ENCODE assay signal across 9 mouse cellular contexts in the genomic region with DNA sequence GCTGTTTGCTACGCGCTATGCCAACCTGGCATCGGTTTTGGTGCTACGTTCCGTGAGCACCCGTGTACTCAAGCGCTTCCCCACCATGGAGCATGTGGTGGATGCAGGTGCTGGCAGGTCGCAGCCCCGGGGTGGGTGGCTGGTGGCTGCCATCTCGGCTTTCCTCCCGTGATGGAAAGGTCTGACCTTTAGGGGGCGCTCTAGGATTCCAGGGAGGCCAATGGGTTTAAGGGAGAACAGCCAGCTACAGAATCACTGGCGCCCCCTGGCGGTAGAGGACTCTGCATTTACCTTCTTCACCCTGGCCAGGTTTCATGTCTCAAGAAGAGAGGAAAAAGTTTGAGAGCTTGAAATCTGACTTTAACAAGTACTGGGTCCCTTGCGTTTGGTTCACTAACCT. TPM values are rescaled to one million over a fixed set of nuclear protein-coding genes. Genes with fewer than 3 reads are reported as not detected.
DNase-seq lines count a peak whose midpoint lies in the region; ATAC-seq and TF ChIP-seq lines count a peak whose summit lies in the region.
"Had no signal": no experiment of that assay in that cellular context is flagged by ENCODE, and none has a peak within 500 bp of the region (broad histone marks: within the 10 kb centered on the region; RNA-seq: fewer than 3 reads in every experiment).

No protein-coding gene starts in this region.

- DNase-seq in midbrain, embryonic 14.5 days: peak; percentile 79
- DNase-seq in brain, embryonic 14.5 days (ENCODE audit: low read depth): peak; percentile 73
- DNase-seq in fibroblast of lung, adult 2 months (ENCODE audit: low read depth): peak; percentile 47
- peak; percentile 83 for DNase-seq in liver, embryonic 13.5 days
- DNase-seq in retina, postnatal 7 days (ENCODE audit: low read depth, low spot score): peak; percentile 79
- DNase-seq in urinary bladder, adult 2 months (ENCODE audit: low spot score): peak; percentile 84

- H3K27me3 ChIP-seq in midbrain, embryonic 14.5 days (ENCODE audit: control insufficient read depth, insufficient read depth, low read length): no peaks in the 10 kb centered on the region
- H3K27me3 ChIP-seq in midbrain, embryonic 13.5 days: peaks cover 6% of the 10 kb centered on the region; the same call in 1 of the 2 replicates
- H3K27me3 ChIP-seq in intestine, embryonic 15.5 days (replicated peaks): no peaks in the 10 kb centered on the region
- peaks cover 16% of the 10 kb centered on the region for H3K27me3 ChIP-seq in liver, embryonic 13.5 days
- H3K27me3 ChIP-seq: heart, embryonic 15.5 days had no signal

- no peak for ATAC-seq in midbrain, embryonic 14.5 days (ENCODE audit: low FRiP score, low TSS enrichment)
- ATAC-seq in midbrain, embryonic 13.5 days: no peak
- ATAC-seq in intestine, embryonic 15.5 days: peak; percentile 9; the same call in 1 of the 2 replicates
- ATAC-seq in liver, embryonic 13.5 days (ENCODE audit: low read depth): peak; percentile 25; the same call in 1 of the 2 replicates

- H3K27ac ChIP-seq in midbrain, embryonic 14.5 days (replicated peaks; ENCODE audit: low read depth, low read length): no peak overlapping the region
- H3K27ac ChIP-seq in midbrain, embryonic 13.5 days: no peak overlapping the region
- no peak overlapping the region for H3K27ac ChIP-seq in intestine, embryonic 15.5 days
- H3K27ac ChIP-seq in liver, embryonic 13.5 days: no peak overlapping the region
- H3K27ac ChIP-seq: heart, embryonic 15.5 days had no signal

- no peaks in the 10 kb centered on the region for H3K4me1 ChIP-seq in midbrain, embryonic 14.5 days (ENCODE audit: control insufficient read depth, insufficient read depth, low read length)
- no peaks in the 10 kb centered on the region for H3K4me1 ChIP-seq in midbrain, embryonic 13.5 days (replicated peaks)
- H3K4me1 ChIP-seq in intestine, embryonic 15.5 days (replicated peaks): no peaks in the 10 kb centered on the region
- H3K4me1 ChIP-seq in liver, embryonic 13.5 days (replicated peaks): 0 out of 2 replicates have a peak, but pooled peaks cover 3% of the 10 kb centered on the region
- H3K4me1 ChIP-seq: heart, embryonic 15.5 days had no signal

- WGBS in midbrain, embryonic 14.5 days: 28% methylated on average over 15 of the region's 15 CpGs
- WGBS in midbrain, embryonic 13.5 days: 32% methylated on average over 15 of the region's 15 CpGs
- WGBS in intestine, embryonic 15.5 days: 33% methylated on average over 15 of the region's 15 CpGs
- WGBS in liver, embryonic 13.5 days (ENCODE audit: insufficient replicate concordance): 35% methylated on average over 15 of the region's 15 CpGs

- H3K9me3 ChIP-seq in midbrain, embryonic 14.5 days (ENCODE audit: control insufficient read depth, low read length): no peaks in the 10 kb centered on the region
- no peaks in the 10 kb centered on the region for H3K9me3 ChIP-seq in midbrain, embryonic 13.5 days
- H3K9me3 ChIP-seq in intestine, embryonic 15.5 days: no peaks in the 10 kb centered on the region
- H3K9me3 ChIP-seq in liver, embryonic 13.5 days (replicated peaks): no peaks in the 10 kb centered on the region
- H3K9me3 ChIP-seq: heart, embryonic 15.5 days had no signal

- no peak overlapping the region for H3K4me3 ChIP-seq in midbrain, embryonic 14.5 days (replicated peaks; ENCODE audit: low read depth, low read length)
- H3K4me3 ChIP-seq in midbrain, embryonic 13.5 days (replicated peaks): no peak overlapping the region
- no peak overlapping the region for H3K4me3 ChIP-seq in intestine, embryonic 15.5 days (replicated peaks)
- no peak overlapping the region for H3K4me3 ChIP-seq in liver, embryonic 13.5 days (replicated peaks)
- H3K4me3 ChIP-seq: heart, embryonic 15.5 days had no signal

- H3K36me3 ChIP-seq in midbrain, embryonic 14.5 days (ENCODE audit: control insufficient read depth, insufficient read depth, low read length): peaks cover 28% of the 10 kb centered on the region
- H3K36me3 ChIP-seq in midbrain, embryonic 13.5 days: peaks cover 29% of the 10 kb centered on the region
- peaks cover 8% of the 10 kb centered on the region for H3K36me3 ChIP-seq in intestine, embryonic 15.5 days
- peaks cover 23% of the 10 kb centered on the region for H3K36me3 ChIP-seq in liver, embryonic 13.5 days

- no peak overlapping the region for H3K9ac ChIP-seq in midbrain, embryonic 14.5 days (replicated peaks; ENCODE audit: low read length)
- no peak overlapping the region for H3K9ac ChIP-seq in midbrain, embryonic 13.5 days (replicated peaks)
- no peak overlapping the region for H3K9ac ChIP-seq in intestine, embryonic 15.5 days
- H3K9ac ChIP-seq in liver, embryonic 13.5 days: no peak overlapping the region
- H3K9ac ChIP-seq: heart, embryonic 15.5 days had no signal

- no peak for TF ChIP-seq POLR2A in brain, embryonic 14.5 days (IDR thresholded peaks at IDR 0.05; ENCODE audit: borderline replicate concordance, extremely low read depth, insufficient read depth, insufficient read length, poor library complexity, severe bottlenecking)

- no peak overlapping the region for H3K4me2 ChIP-seq in midbrain, embryonic 14.5 days (ENCODE audit: low read length)
- H3K4me2 ChIP-seq in midbrain, embryonic 13.5 days (replicated peaks): no peak overlapping the region
- no peak overlapping the region for H3K4me2 ChIP-seq in intestine, embryonic 15.5 days (replicated peaks)
- H3K4me2 ChIP-seq in liver, embryonic 13.5 days: no peak overlapping the region
- H3K4me2 ChIP-seq: heart, embryonic 15.5 days had no signal

- peak; percentile 75 for TF ChIP-seq CTCF in brain, embryonic 14.5 days (IDR thresholded peaks at IDR 0.05; ENCODE audit: borderline replicate concordance, extremely low read depth, insufficient read depth, insufficient read length)

RNA-seq across cellular contexts. Expression of gene Rps8, which starts 9.9 kb away (rescaled TPM):
- 599 and 678 TPM in 2 replicates for polyA plus RNA-seq in midbrain, embryonic 14.5 days (2014; fragmentation: Nextera tagmentation; extraction: Ambion mirVana)
- 558 and 623 TPM in 2 replicates for polyA plus RNA-seq in midbrain, embryonic 13.5 days (2015; fragmentation: Nextera tagmentation; extraction: Ambion mirVana)
- polyA plus RNA-seq in brain, embryonic 14.5 days (2012; rRNA removed): 838 and 897 TPM in 2 replicates
- 1,027 and 1,033 TPM in 2 replicates for polyA plus RNA-seq in intestine, embryonic 15.5 days (2015; fragmentation: Nextera tagmentation; extraction: Ambion mirVana)
- polyA plus RNA-seq in liver, embryonic 13.5 days (2015; fragmentation: Nextera tagmentation; extraction: Ambion mirVana): 877 and 919 TPM in 2 replicates
- 1,373 and 1,379 TPM in 2 replicates for polyA plus RNA-seq in urinary bladder, adult 2 months (2012; rRNA removed)

RNA-seq across cellular contexts. Expression of gene Plk3, which starts 12.4 kb away (rescaled TPM):
- polyA plus RNA-seq in midbrain, embryonic 14.5 days (2014; fragmentation: Nextera tagmentation; extraction: Ambion mirVana): 15.7 and 17.5 TPM in 2 replicates
- 18.6 and 19.3 TPM in 2 replicates for polyA plus RNA-seq in midbrain, embryonic 13.5 days (2015; fragmentation: Nextera tagmentation; extraction: Ambion mirVana)
- 18.5 and 19.6 TPM in 2 replicates for polyA plus RNA-seq in brain, embryonic 14.5 days (2012; rRNA removed)
- 3.6 and 3.7 TPM in 2 replicates for polyA plus RNA-seq in intestine, embryonic 15.5 days (2015; fragmentation: Nextera tagmentation; extraction: Ambion mirVana)
- polyA plus RNA-seq in liver, embryonic 13.5 days (2015; fragmentation: Nextera tagmentation; extraction: Ambion mirVana): 1.2 and 1.3 TPM in 2 replicates
- polyA plus RNA-seq in urinary bladder, adult 2 months (2012; rRNA removed): 12.6 and 15.5 TPM in 2 replicates

RNA-seq across cellular contexts. Expression of gene Tctex1d4, which starts 19.6 kb away (rescaled TPM):
- not detected in 2 replicates for polyA plus RNA-seq in midbrain, embryonic 14.5 days (2014; fragmentation: Nextera tagmentation; extraction: Ambion mirVana)
- not detected in 2 replicates for polyA plus RNA-seq in midbrain, embryonic 13.5 days (2015; fragmentation: Nextera tagmentation; extraction: Ambion mirVana)
- 0.52 and 0.67 TPM in 2 replicates for polyA plus RNA-seq in brain, embryonic 14.5 days (2012; rRNA removed)
- not detected in 2 replicates for polyA plus RNA-seq in intestine, embryonic 15.5 days (2015; fragmentation: Nextera tagmentation; extraction: Ambion mirVana)
- not detected in 2 replicates for polyA plus RNA-seq in liver, embryonic 13.5 days (2015; fragmentation: Nextera tagmentation; extraction: Ambion mirVana)
- polyA plus RNA-seq in urinary bladder, adult 2 months (2012; rRNA removed): 0.35 and 0.58 TPM in 2 replicates
- polyA plus RNA-seq: heart, embryonic 15.5 days had no signal

RNA-seq across cellular contexts. Expression of gene Btbd19, which starts 20.7 kb away (rescaled TPM):
- 3.2 and 3.4 TPM in 2 replicates for polyA plus RNA-seq in midbrain, embryonic 14.5 days (2014; fragmentation: Nextera tagmentation; extraction: Ambion mirVana)
- 3.3 and 3.4 TPM in 2 replicates for polyA plus RNA-seq in midbrain, embryonic 13.5 days (2015; fragmentation: Nextera tagmentation; extraction: Ambion mirVana)
- polyA plus RNA-seq in brain, embryonic 14.5 days (2012; rRNA removed): 6.5 and 7.9 TPM in 2 replicates
- 6.0 and 7.6 TPM in 2 replicates for polyA plus RNA-seq in intestine, embryonic 15.5 days (2015; fragmentation: Nextera tagmentation; extraction: Ambion mirVana)
- 5.5 and 5.6 TPM in 2 replicates for polyA plus RNA-seq in liver, embryonic 13.5 days (2015; fragmentation: Nextera tagmentation; extraction: Ambion mirVana)
- 13.0 and 19.4 TPM in 2 replicates for polyA plus RNA-seq in urinary bladder, adult 2 months (2012; rRNA removed)

RNA-seq across cellular contexts. Expression of gene Kif2c, which starts 36.3 kb away (rescaled TPM):
- polyA plus RNA-seq in midbrain, embryonic 14.5 days (2014; fragmentation: Nextera tagmentation; extraction: Ambion mirVana): 7.2 and 16.0 TPM in 2 replicates
- 29.1 and 29.2 TPM in 2 replicates for polyA plus RNA-seq in midbrain, embryonic 13.5 days (2015; fragmentation: Nextera tagmentation; extraction: Ambion mirVana)
- polyA plus RNA-seq in brain, embryonic 14.5 days (2012; rRNA removed): 14.5 and 23.7 TPM in 2 replicates
- polyA plus RNA-seq in intestine, embryonic 15.5 days (2015; fragmentation: Nextera tagmentation; extraction: Ambion mirVana): 37.7 and 48.7 TPM in 2 replicates
- polyA plus RNA-seq in liver, embryonic 13.5 days (2015; fragmentation: Nextera tagmentation; extraction: Ambion mirVana): 35.8 and 43.1 TPM in 2 replicates
- 0.89 and 1.0 TPM in 2 replicates for polyA plus RNA-seq in urinary bladder, adult 2 months (2012; rRNA removed)

Comparison
In these comparisons a context has a peak if more than half of its experiments do, and no peak if none do; other contexts are left out.
1. ATAC-seq: peak in intestine, embryonic 15.5 days (single experiment) and liver, embryonic 13.5 days (single experiment); none in midbrain, embryonic 14.5 days (single experiment) and midbrain, embryonic 13.5 days (single experiment).
2. Peak in every context shown above with its lines, with median percentiles within 50 percentile points of each other: DNase-seq.